Mouse (Mus musculus) heart, postnatal 0 days (tissue): ENCODE data around the gene Hectd1.

Source experiments
- CTCF ChIP-seq: IDR thresholded peaks from 2 replicates; pipeline ENCODE4 v1.5.1; 2016; ENCODE audit warnings: antibody characterized with exemption, control low read depth, low read depth
- EP300 ChIP-seq: IDR thresholded peaks from 2 replicates; pipeline ENCODE4 v1.6.1; 2016; ENCODE audit warnings: antibody characterized with exemption, low read depth

GRCm38 (mm10) chr12:51865061-51865789 is 35.9 kb upstream of the Hectd1 start:
- TF ChIP-seq CTCF (no peak), EP300 (no peak)
